Mouse (Mus musculus): Measurements from ENCODE around the gene Txndc9. TPM values are rescaled to one million over a fixed set of nuclear protein-coding genes. Genes with fewer than 3 reads are reported as not detected.
A peak's percentile ranks its signal among the peaks of the same experiment; 100 is the strongest.
"Not testable (repeated sequence)": the region's sequence is repeated elsewhere in the genome, so short reads cannot be mapped to it uniquely, and the experiment has no call there.

Txndc9 gene
- polyA plus RNA-seq, 1 experiment, result 97.5 TPM

GRCm38 (mm10) chr1:37987856-37988255, 9.8 kb downstream of the Txndc9 start:
- H3K27me3 ChIP-seq (ENCODE audit: control insufficient read depth, insufficient read depth, low read length, poor library complexity, severe bottlenecking), result no peaks in the 10 kb centered on the region
- TF ChIP-seq CTCF (IDR thresholded peaks at IDR 0.05; ENCODE audit: low read depth, low read length), result no peak
- TF ChIP-seq EP300 (IDR thresholded peaks at IDR 0.05; ENCODE audit: insufficient read depth, low read depth, low read length), result no peak
- TF ChIP-seq POLR2A (IDR thresholded peaks at IDR 0.05; ENCODE audit: insufficient read depth, low read length), result no peak
- no peak overlapping the region for H3K4me3 ChIP-seq (ENCODE audit: low read depth, low read length)
- peaks cover 40% of the 10 kb centered on the region for H3K36me3 ChIP-seq (ENCODE audit: control insufficient read depth, insufficient read depth, low read length, poor library complexity, severe bottlenecking)
- no peak overlapping the region for H3K9ac ChIP-seq (ENCODE audit: low read depth, poor library complexity, severe bottlenecking)
- no peak overlapping the region for H3K27ac ChIP-seq (ENCODE audit: insufficient read depth, low read length)
- H3K4me1 ChIP-seq (ENCODE audit: control insufficient read depth, insufficient read depth, low read length), result no peaks in the 10 kb centered on the region
- no peaks in the 10 kb centered on the region for H3K9me3 ChIP-seq (replicated peaks; ENCODE audit: control insufficient read depth, insufficient read depth, low read length, poor library complexity, severe bottlenecking)

GRCm38 (mm10) chr1:37985764-37986323, 11.8 kb downstream of the Txndc9 start:
- no peaks in the 10 kb centered on the region for H3K9me3 ChIP-seq (replicated peaks; ENCODE audit: control insufficient read depth, insufficient read depth, low read length, poor library complexity, severe bottlenecking)
- no peak overlapping the region for H3K27ac ChIP-seq (ENCODE audit: insufficient read depth, low read length)
- no peak overlapping the region for H3K9ac ChIP-seq (ENCODE audit: low read depth, poor library complexity, severe bottlenecking)
- TF ChIP-seq EP300 (IDR thresholded peaks at IDR 0.05; ENCODE audit: insufficient read depth, low read depth, low read length) (no peak), CTCF (IDR thresholded peaks at IDR 0.05; ENCODE audit: low read depth, low read length) (peak; percentile 78), POLR2A (IDR thresholded peaks at IDR 0.05; ENCODE audit: insufficient read depth, low read length) (no peak)
- H3K27me3 ChIP-seq (ENCODE audit: control insufficient read depth, insufficient read depth, low read length, poor library complexity, severe bottlenecking), result no peaks in the 10 kb centered on the region
- peaks cover 27% of the 10 kb centered on the region for H3K36me3 ChIP-seq (ENCODE audit: control insufficient read depth, insufficient read depth, low read length, poor library complexity, severe bottlenecking)
- H3K4me1 ChIP-seq (ENCODE audit: control insufficient read depth, insufficient read depth, low read length), result no peaks in the 10 kb centered on the region
- no peak overlapping the region for H3K4me3 ChIP-seq (ENCODE audit: low read depth, low read length)

GRCm38 (mm10) chr1:37984326-37984725, 13.4 kb downstream of the Txndc9 start:
- Histone ChIP-seq H3K36me3 (ENCODE audit: control insufficient read depth, insufficient read depth, low read length, poor library complexity, severe bottlenecking) (peaks cover 14% of the 10 kb centered on the region), H3K9me3 (replicated peaks; ENCODE audit: control insufficient read depth, insufficient read depth, low read length, poor library complexity, severe bottlenecking) (no peaks in the 10 kb centered on the region), H3K4me3 (ENCODE audit: low read depth, low read length) (no peak overlapping the region), H3K27ac (ENCODE audit: insufficient read depth, low read length) (no peak overlapping the region), H3K27me3 (ENCODE audit: control insufficient read depth, insufficient read depth, low read length, poor library complexity, severe bottlenecking) (no peaks in the 10 kb centered on the region), H3K9ac (ENCODE audit: low read depth, poor library complexity, severe bottlenecking) (no peak overlapping the region), H3K4me1 (ENCODE audit: control insufficient read depth, insufficient read depth, low read length) (no peaks in the 10 kb centered on the region)
- TF ChIP-seq EP300 (IDR thresholded peaks at IDR 0.05; ENCODE audit: insufficient read depth, low read depth, low read length), result no peak
- TF ChIP-seq CTCF (IDR thresholded peaks at IDR 0.05; ENCODE audit: low read depth, low read length), result no peak
- TF ChIP-seq POLR2A (IDR thresholded peaks at IDR 0.05; ENCODE audit: insufficient read depth, low read length), result no peak

GRCm38 (mm10) chr1:37977303-37977702, 20.4 kb downstream of the Txndc9 start:
- Histone ChIP-seq H3K9me3 (replicated peaks; ENCODE audit: control insufficient read depth, insufficient read depth, low read length, poor library complexity, severe bottlenecking) (no peaks in the 10 kb centered on the region), H3K9ac (ENCODE audit: low read depth, poor library complexity, severe bottlenecking) (no peak overlapping the region)

GRCm38 (mm10) chr1:37976666-37977065, 21.0 kb downstream of the Txndc9 start:
- H3K9me3 ChIP-seq (replicated peaks; ENCODE audit: control insufficient read depth, insufficient read depth, low read length, poor library complexity, severe bottlenecking); H3K4me1 ChIP-seq (ENCODE audit: control insufficient read depth, insufficient read depth, low read length); H3K9ac ChIP-seq (ENCODE audit: low read depth, poor library complexity, severe bottlenecking); H3K27ac ChIP-seq (ENCODE audit: insufficient read depth, low read length); H3K4me3 ChIP-seq (ENCODE audit: low read depth, low read length); H3K36me3 ChIP-seq (ENCODE audit: control insufficient read depth, insufficient read depth, low read length, poor library complexity, severe bottlenecking); H3K27me3 ChIP-seq (ENCODE audit: control insufficient read depth, insufficient read depth, low read length, poor library complexity, severe bottlenecking): not testable (repeated sequence)

More at GRCm38 (mm10) chr1:37977303-37977702, 20.4 kb downstream of the Txndc9 start:
- no peak for TF ChIP-seq CTCF (IDR thresholded peaks at IDR 0.05; ENCODE audit: low read depth, low read length)
- no peak for TF ChIP-seq POLR2A (IDR thresholded peaks at IDR 0.05; ENCODE audit: insufficient read depth, low read length)
- no peak for TF ChIP-seq EP300 (IDR thresholded peaks at IDR 0.05; ENCODE audit: insufficient read depth, low read depth, low read length)
- no peaks in the 10 kb centered on the region for H3K36me3 ChIP-seq (ENCODE audit: control insufficient read depth, insufficient read depth, low read length, poor library complexity, severe bottlenecking)
- no peaks in the 10 kb centered on the region for H3K4me1 ChIP-seq (ENCODE audit: control insufficient read depth, insufficient read depth, low read length)
- H3K4me3 ChIP-seq (ENCODE audit: low read depth, low read length), result no peak overlapping the region
- no peaks in the 10 kb centered on the region for H3K27me3 ChIP-seq (ENCODE audit: control insufficient read depth, insufficient read depth, low read length, poor library complexity, severe bottlenecking)
- no peak overlapping the region for H3K27ac ChIP-seq (ENCODE audit: insufficient read depth, low read length)

GRCm38 (mm10) chr1:37971520-37971919, 26.2 kb downstream of the Txndc9 start:
- Histone ChIP-seq H3K9me3 (replicated peaks; ENCODE audit: control insufficient read depth, insufficient read depth, low read length, poor library complexity, severe bottlenecking) (no peaks in the 10 kb centered on the region), H3K27me3 (ENCODE audit: control insufficient read depth, insufficient read depth, low read length, poor library complexity, severe bottlenecking) (no peaks in the 10 kb centered on the region), H3K9ac (ENCODE audit: low read depth, poor library complexity, severe bottlenecking) (no peak overlapping the region), H3K4me1 (ENCODE audit: control insufficient read depth, insufficient read depth, low read length) (no peaks in the 10 kb centered on the region), H3K27ac (ENCODE audit: insufficient read depth, low read length) (no peak overlapping the region), H3K4me3 (ENCODE audit: low read depth, low read length) (no peak overlapping the region), H3K36me3 (ENCODE audit: control insufficient read depth, insufficient read depth, low read length, poor library complexity, severe bottlenecking) (no peaks in the 10 kb centered on the region)
- no peak for TF ChIP-seq POLR2A (IDR thresholded peaks at IDR 0.05; ENCODE audit: insufficient read depth, low read length)
- TF ChIP-seq CTCF (IDR thresholded peaks at IDR 0.05; ENCODE audit: low read depth, low read length), result no peak
- no peak for TF ChIP-seq EP300 (IDR thresholded peaks at IDR 0.05; ENCODE audit: insufficient read depth, low read depth, low read length)
